Mouse (Mus musculus) midbrain, embryonic 11.5 days (tissue): ENCODE results near the gene Gm9918. TPM values are rescaled to one million over a fixed set of nuclear protein-coding genes. Genes with fewer than 3 reads are reported as not detected.

ENCODE experiments used
- ATAC-seq: fragments of 200-750 bp; cut with Nextera tagmentation; 2 replicates; pipeline ENCODE4 v1.8.0; 2017; ENCODE audit warnings: moderate TSS enrichment, moderate library complexity; ENCODE audit not compliant: low FRiP score
- DNase-seq: peaks from one replicate; pipeline ENCODE4 v3.0.0; 2015; ENCODE audit warnings: low spot score; ENCODE audit errors: missing footprints
- H3K27ac ChIP-seq: fragments of 300-500 bp; sonication (generic); 2 replicates; pipeline ENCODE4 v1.5.1; 2014; ENCODE audit warnings: low read depth, low read length
- H3K27me3 ChIP-seq: fragments of 300-500 bp; sonication (generic); 2 replicates; pipeline ENCODE4 v1.6.1; 2014; ENCODE audit warnings: mild to moderate bottlenecking, low read length, moderate library complexity, mixed read lengths; ENCODE audit not compliant: control insufficient read depth, insufficient read depth
- H3K36me3 ChIP-seq: fragments of 300-500 bp; sonication (generic); 2 replicates; pipeline ENCODE4 v1.6.1; 2014; ENCODE audit warnings: mild to moderate bottlenecking, low read length, moderate library complexity, mixed read lengths; ENCODE audit not compliant: control insufficient read depth, insufficient read depth
- H3K4me1 ChIP-seq: fragments of 300-500 bp; sonication (generic); 2 replicates; pipeline ENCODE4 v1.6.1; 2014; ENCODE audit warnings: low read length; ENCODE audit not compliant: control insufficient read depth, insufficient read depth
- H3K4me2 ChIP-seq: fragments of 300-500 bp; sonication (generic); 2 replicates; pipeline ENCODE4 v1.6.1; 2014; ENCODE audit warnings: mild to moderate bottlenecking, moderate library complexity
- H3K4me3 ChIP-seq: fragments of 300-500 bp; sonication (generic); 2 replicates; pipeline ENCODE4 v1.5.1; 2014; ENCODE audit warnings: low read depth, low read length
- H3K9ac ChIP-seq: fragments of 300-500 bp; sonication (generic); 2 replicates; pipeline ENCODE4 v1.6.1; 2014; ENCODE audit warnings: low read length
- H3K9me3 ChIP-seq: fragments of 300-500 bp; sonication (generic); 2 replicates; pipeline ENCODE4 v1.6.1; 2016; ENCODE audit warnings: low read length; ENCODE audit not compliant: control insufficient read depth
- WGBS: fragments of 180-500 bp; shearing (Covaris S2); extraction: QIAGEN DNeasy Blood & Tissue Kit; methylation state at CpG from one replicate; pipeline ENCODE4 v1.1.7; 2014; 5-methylcytosine and 5-hydroxymethylcytosine counted together
- polyA plus RNA-seq: library from polyadenylated mRNA; unstranded; fragments of >200 nt; fragmentation: Nextera tagmentation; extraction: Ambion mirVana; gene quantifications from 2 replicates; pipeline ENCODE4 v1.2.1, GENCODE M21; 2014

The Gm9918 gene
- polyA plus RNA-seq, 1 experiment from 2014 or later: 0.15 TPM

- Histone ChIP-seq H3K27me3 (peaks cover 47% of the 10 kb centered on the region), H3K4me1 (peaks cover 21% of the 10 kb centered on the region), H3K4me3 (no peak overlapping the region), H3K9me3 (no peaks in the 10 kb centered on the region), H3K36me3 (no peaks in the 10 kb centered on the region), H3K9ac (peak overlapping the region; percentile 30; the same call in 1 of the 2 replicates), H3K27ac (no peak overlapping the region), H3K4me2 (no peak overlapping the region)
- ATAC-seq (no peak), DNase-seq (peak; percentile 81)
- 46% methylated on average over 9 of the region's 9 CpGs for WGBS
Measured at GRCm38 (mm10) chr15:102249967-102250366, 20.4 kb upstream of the Gm9918 start.

- ATAC-seq (no peak), DNase-seq (peak; percentile 79)
- no peaks in the 10 kb centered on the region for H3K9me3 ChIP-seq
- peaks cover 42% of the 10 kb centered on the region for H3K27me3 ChIP-seq
- peaks cover 19% of the 10 kb centered on the region for H3K4me1 ChIP-seq
- no peak overlapping the region for H3K9ac ChIP-seq
- no peaks in the 10 kb centered on the region for H3K36me3 ChIP-seq
- WGBS: 59% methylated on average over 5 of the region's 5 CpGs
- no peak overlapping the region for H3K4me3 ChIP-seq
- no peak overlapping the region for H3K4me2 ChIP-seq
- no peak overlapping the region for H3K27ac ChIP-seq
Measured at GRCm38 (mm10) chr15:102250521-102250920, 19.8 kb upstream of the Gm9918 start.

- DNase-seq (peak; percentile 81), ATAC-seq (no peak)
- 51% methylated on average over 14 of the region's 14 CpGs for WGBS
- peaks cover 16% of the 10 kb centered on the region for H3K4me1 ChIP-seq
- no peaks in the 10 kb centered on the region for H3K36me3 ChIP-seq
- H3K9ac ChIP-seq: no peak overlapping the region
- H3K9me3 ChIP-seq: no peaks in the 10 kb centered on the region
- no peak overlapping the region for H3K27ac ChIP-seq
- no peak overlapping the region for H3K4me3 ChIP-seq
- peaks cover 34% of the 10 kb centered on the region for H3K27me3 ChIP-seq
- H3K4me2 ChIP-seq: no peak overlapping the region
Measured at GRCm38 (mm10) chr15:102255547-102256255, 14.7 kb upstream of the Gm9918 start.

- Histone ChIP-seq H3K9ac (peak overlapping the region; percentile 63), H3K27ac (no peak overlapping the region), H3K4me1 (peaks cover 16% of the 10 kb centered on the region), H3K27me3 (peaks cover 34% of the 10 kb centered on the region), H3K9me3 (no peaks in the 10 kb centered on the region), H3K36me3 (no peaks in the 10 kb centered on the region), H3K4me2 (peak overlapping the region; percentile 74), H3K4me3 (peak overlapping the region; percentile 49)
- DNase-seq (peak; percentile 93), ATAC-seq (no peak; the same call in 1 of the 2 replicates)
- 7% methylated on average over 22 of the region's 22 CpGs for WGBS
Measured at GRCm38 (mm10) chr15:102256431-102257201, 13.7 kb upstream of the Gm9918 start.

- H3K9me3 ChIP-seq: no peaks in the 10 kb centered on the region
- H3K4me2 ChIP-seq: peak within 1 kb of the TSS; percentile 74
- WGBS: under 1% methylated on average over 35 of the region's 46 CpGs
- peak within 1 kb of the TSS; percentile 63 for H3K9ac ChIP-seq
- H3K4me1 ChIP-seq: peaks cover 16% of the 10 kb centered on the region
- no peak within 1 kb of the TSS for H3K27ac ChIP-seq
- ATAC-seq: peak; percentile 63; the same call in 1 of the 2 replicates
- peak; percentile 92 for DNase-seq
- peak within 1 kb of the TSS; percentile 49 for H3K4me3 ChIP-seq
- H3K36me3 ChIP-seq: no peaks in the 10 kb centered on the region
- peaks cover 34% of the 10 kb centered on the region for H3K27me3 ChIP-seq
Measured at GRCm38 (mm10) chr15:102257202-102258075, 12.9 kb upstream of the Gm9918 start, which contains the start of gene Rarg. TSS of gene Rarg (minus strand) at chr15:102257517.

- no peaks in the 10 kb centered on the region for H3K9me3 ChIP-seq
- peaks cover 34% of the 10 kb centered on the region for H3K27me3 ChIP-seq
- no peaks in the 10 kb centered on the region for H3K36me3 ChIP-seq
- H3K27ac ChIP-seq: no peak overlapping the region
- peaks cover 16% of the 10 kb centered on the region for H3K4me1 ChIP-seq
- DNase-seq: peak; percentile 92
- WGBS: 3% methylated on average over 12 of the region's 12 CpGs
- H3K9ac ChIP-seq: no peak overlapping the region
- H3K4me3 ChIP-seq: peak overlapping the region; percentile 49; the same call in 1 of the 2 replicates
- peak overlapping the region; percentile 74 for H3K4me2 ChIP-seq
- no peak for ATAC-seq
Measured at GRCm38 (mm10) chr15:102258076-102258470, 12.3 kb upstream of the Gm9918 start.

- peaks cover 34% of the 10 kb centered on the region for H3K27me3 ChIP-seq
- H3K9ac ChIP-seq: no peak overlapping the region
- no peak overlapping the region for H3K4me3 ChIP-seq
- 11% methylated on average over 8 of the region's 11 CpGs for WGBS
- no peak overlapping the region for H3K27ac ChIP-seq
- DNase-seq (peak; percentile 89), ATAC-seq (no peak)
- H3K36me3 ChIP-seq: no peaks in the 10 kb centered on the region
- peaks cover 16% of the 10 kb centered on the region for H3K4me1 ChIP-seq
- H3K4me2 ChIP-seq: peak overlapping the region; percentile 74; the same call in 1 of the 2 replicates
- no peaks in the 10 kb centered on the region for H3K9me3 ChIP-seq
Measured at GRCm38 (mm10) chr15:102258581-102259253, 11.6 kb upstream of the Gm9918 start.

- DNase-seq (no peak), ATAC-seq (no peak)
- Histone ChIP-seq H3K27ac (no peak overlapping the region), H3K27me3 (peaks cover 15% of the 10 kb centered on the region), H3K4me3 (no peak overlapping the region), H3K4me2 (no peak overlapping the region), H3K9me3 (no peaks in the 10 kb centered on the region), H3K9ac (no peak overlapping the region), H3K36me3 (no peaks in the 10 kb centered on the region), H3K4me1 (peaks cover 9% of the 10 kb centered on the region)
- WGBS: 54% methylated on average over 7 of the region's 7 CpGs
Measured at GRCm38 (mm10) chr15:102262582-102262981, 7.8 kb upstream of the Gm9918 start.
